Mouse (Mus musculus) heart, postnatal 36 days (tissue): ENCODE results near the gene Smc4. TPM values are rescaled to one million over a fixed set of nuclear protein-coding genes. Genes with fewer than 3 reads are reported as not detected.
A peak's percentile ranks its signal among the peaks of the same experiment; 100 is the strongest.
"Not testable (repeated sequence)": the region's sequence is repeated elsewhere in the genome, so short reads cannot be mapped to it uniquely, and the experiment has no call there.

ENCODE experiments used
- DNase-seq, 2 experiments: peaks; one replicate each; pipeline ENCODE4 v3.0.0; 2021 to 2022
- intact Hi-C: fragments of 180-260 bp; cut with DNase I; formaldehyde crosslinking; loops from one replicate; pipeline ENCODE4 v1.15.1; 2025
- total RNA-seq, 2 experiments: library from RNA; stranded (reverse); gene quantifications; 2 replicates each; pipeline ENCODE4 v1.2.3; 2021

Gene Smc4
- total RNA-seq, 2 experiments from 2014 or later, result 14.4 to 18.8 TPM

DNA sequence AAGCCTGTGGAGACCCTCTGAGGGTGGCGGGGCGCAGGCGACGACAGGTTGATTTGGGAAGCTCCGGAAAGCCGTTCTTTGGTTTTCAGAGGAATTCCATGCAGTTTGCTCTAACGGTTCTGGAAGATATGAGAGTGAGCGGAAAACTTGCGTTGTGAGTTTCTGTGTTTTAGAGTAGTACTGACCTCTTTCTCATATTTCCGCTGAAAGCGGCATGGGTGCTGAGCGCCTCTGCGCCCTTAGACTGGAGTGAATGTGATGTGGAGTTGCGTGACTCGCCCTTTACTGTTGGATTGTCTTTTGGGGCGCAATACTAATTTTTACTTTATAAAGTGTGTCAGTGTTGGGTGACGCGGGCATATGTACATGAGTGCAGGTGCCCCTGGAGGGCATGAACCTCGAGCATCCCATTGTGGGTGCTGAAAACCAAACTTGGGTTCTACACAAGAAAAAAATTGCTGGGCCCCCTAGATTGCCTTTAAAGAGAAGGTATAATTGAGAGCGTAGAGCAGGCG, 1.8 kb downstream of the Smc4 start:
- DNase-seq, result no peak
- intact Hi-C loops, result loop anchor here (2.0 to 10.0 kb wide), 3 partner anchors 34 to 512 kb away; partner anchors contain the start of gene Ppm1l

GRCm38 (mm10) chr3:69008873-69009272, 4.3 kb downstream of the Smc4 start:
- intact Hi-C loops, result loop anchor here (5.0 to 10.0 kb wide), 2 partner anchors 308 to 514 kb away; partner anchors contain the start of gene Ppm1l
- DNase-seq, result no peak

GRCm38 (mm10) chr3:69017181-69017580, 12.6 kb downstream of the Smc4 start:
- DNase-seq, result no peak
- intact Hi-C loops, result no loop called here

GRCm38 (mm10) chr3:69018635-69019034, 14.1 kb downstream of the Smc4 start:
- DNase-seq, intact Hi-C loops: not testable (repeated sequence)

- intact Hi-C loops, result no loop called here
- no peak for DNase-seq
These were observed 15.7 kb downstream of the Smc4 start for GRCm38 (mm10) chr3:69020285-69020684.

GRCm38 (mm10) chr3:69020764-69021163, 16.2 kb downstream of the Smc4 start:
- intact Hi-C loops, result no loop called here
- no peak for DNase-seq

DNA sequence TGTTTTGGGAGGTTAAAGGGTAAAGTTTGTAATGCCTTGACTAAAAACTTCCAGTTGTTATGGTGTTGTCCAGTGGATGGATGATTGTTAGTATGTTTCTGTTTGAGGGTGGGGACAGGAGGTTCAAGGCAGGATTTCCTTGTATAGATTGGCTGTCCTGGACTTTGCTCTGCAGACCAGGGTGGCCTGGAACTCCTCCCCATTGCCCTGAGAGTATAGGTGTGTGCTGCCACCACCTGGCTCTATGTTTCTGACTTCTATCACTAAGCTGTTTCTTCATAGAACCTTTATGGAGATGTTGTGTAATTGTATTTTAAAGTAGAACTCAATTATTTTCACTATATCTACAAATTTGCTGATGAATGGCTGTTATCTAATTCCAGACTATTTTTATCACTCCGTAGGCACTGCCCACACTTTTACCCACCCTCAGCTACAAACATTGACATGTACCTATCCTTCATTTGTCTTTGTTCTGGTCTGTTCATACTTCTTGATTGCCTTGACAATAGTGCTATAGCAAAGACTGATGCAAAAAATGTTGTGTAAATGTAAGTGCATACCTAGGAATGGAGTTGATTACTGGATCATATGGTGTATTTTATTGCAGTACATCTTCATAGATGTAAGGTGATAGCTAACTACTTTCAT, 21.7 kb downstream of the Smc4 start:
- intact Hi-C loops, result no loop called here
- no peak for DNase-seq

DNA sequence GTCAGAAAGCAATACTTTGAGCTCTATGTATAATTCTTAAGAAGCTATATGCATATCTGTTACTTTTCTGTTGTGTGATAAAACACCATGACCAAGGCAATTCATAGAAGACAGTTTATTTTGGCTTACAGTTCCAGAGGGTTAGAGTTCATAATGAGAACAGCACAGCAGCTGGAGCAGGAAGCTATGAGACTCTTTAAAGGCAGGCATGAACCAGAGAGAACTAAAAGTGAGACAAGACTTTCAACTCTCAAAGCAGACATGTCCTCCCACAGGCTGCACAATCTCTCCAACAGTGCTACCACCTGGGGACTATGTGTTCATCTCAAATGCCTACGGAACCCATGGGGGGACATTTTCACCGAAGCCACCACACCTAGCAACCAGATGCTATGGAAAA, 35.6 kb downstream of the Smc4 start:
- no peak for DNase-seq
- intact Hi-C loops, result loop anchor here (2.0 kb wide), 1 partner anchor 33 kb away; no protein-coding TSS in a partner anchor

GRCm38 (mm10) chr3:69041298-69041697, 36.8 kb downstream of the Smc4 start:
- DNase-seq, result no peak
- intact Hi-C loops, result loop anchor here (2.0 kb wide), 1 partner anchor 34 kb away; no protein-coding TSS in a partner anchor

- intact Hi-C loops, result loop anchor here (2.0 kb wide), 1 partner anchor 19 kb away; no protein-coding TSS in a partner anchor
- no peak for DNase-seq
These were observed 39.6 kb downstream of the Smc4 start for GRCm38 (mm10) chr3:69044167-69044591.

DNA sequence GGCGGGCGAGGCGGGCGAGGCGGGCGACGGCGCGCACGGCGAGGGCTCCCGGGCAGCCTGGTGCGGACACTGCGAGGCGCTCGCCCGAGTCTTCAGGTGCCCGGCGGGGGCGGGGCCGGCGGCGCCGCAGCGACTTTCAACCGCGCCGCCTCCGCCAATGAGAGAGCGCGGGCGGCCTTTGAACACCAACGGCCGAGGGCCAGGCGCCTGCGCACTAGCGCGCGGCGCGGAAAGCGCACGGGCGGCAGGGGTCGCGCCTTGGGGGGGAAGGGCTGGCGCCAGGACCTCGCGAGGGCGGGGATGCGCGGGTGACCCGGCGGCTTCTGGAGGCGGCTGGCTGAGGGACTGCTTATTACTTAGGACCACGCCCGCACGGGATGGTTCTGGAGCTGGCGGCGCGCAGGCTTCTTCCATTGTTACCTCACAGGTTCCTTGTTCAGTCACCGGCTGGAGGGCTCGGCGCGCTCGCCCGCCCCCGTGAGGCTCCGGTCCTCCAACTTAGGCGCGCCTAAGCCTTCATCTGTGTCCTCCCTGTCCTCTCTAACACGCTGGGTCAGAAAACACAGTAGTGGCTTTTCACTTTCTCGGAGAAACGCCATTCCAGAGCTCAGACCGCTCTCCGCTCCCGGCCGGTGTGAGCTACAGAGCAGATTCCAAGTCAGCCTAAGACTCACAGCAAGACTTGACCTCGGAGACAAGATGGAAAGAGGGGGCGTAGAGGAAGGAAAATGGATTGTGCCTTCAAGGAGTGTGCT, 40.3 kb downstream of the Smc4 start, which contains the start of gene Trim59:
Trim59 (minus strand) TSS at position 111 of the 755 bp plus-strand sequence.
- intact Hi-C loops, result loop anchor here (1.0 to 2.0 kb wide), 2 partner anchors 18 to 82 kb away; partner anchors contain the start of gene Kpna4
- DNase-seq, result peak; percentile 87 to 91

- DNase-seq, result no peak
- intact Hi-C loops, result loop anchor here (1.0 to 2.0 kb wide), 2 partner anchors 17 to 82 kb away; partner anchors contain the start of gene Kpna4
These were observed 40.8 kb downstream of the Smc4 start for GRCm38 (mm10) chr3:69045400-69045703.

DNA sequence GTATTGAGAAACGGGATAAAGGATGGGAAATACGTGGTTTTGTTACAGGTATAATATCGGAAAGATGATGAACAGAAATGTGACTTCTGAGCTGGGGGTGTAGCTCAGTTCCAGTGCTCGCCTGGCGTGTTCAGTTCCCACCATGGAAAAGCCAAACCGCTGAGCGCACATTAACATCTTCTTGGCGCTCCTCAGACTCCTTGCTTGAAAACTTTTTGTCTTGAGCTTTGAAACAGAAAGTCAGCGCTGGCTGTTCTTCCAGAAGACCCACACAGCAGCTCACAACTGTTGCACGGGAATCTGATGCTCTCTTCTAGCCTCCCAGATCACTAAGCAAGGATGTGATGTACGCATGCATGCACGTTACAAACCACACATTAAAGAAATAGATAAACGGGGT, 41.2 kb downstream of the Smc4 start:
- DNase-seq, result peak in 1 of 2 experiments; percentile 15
- intact Hi-C loops, result loop anchor here (1.0 to 2.0 kb wide), 2 partner anchors 17 to 82 kb away; partner anchors contain the start of gene Kpna4

DNA sequence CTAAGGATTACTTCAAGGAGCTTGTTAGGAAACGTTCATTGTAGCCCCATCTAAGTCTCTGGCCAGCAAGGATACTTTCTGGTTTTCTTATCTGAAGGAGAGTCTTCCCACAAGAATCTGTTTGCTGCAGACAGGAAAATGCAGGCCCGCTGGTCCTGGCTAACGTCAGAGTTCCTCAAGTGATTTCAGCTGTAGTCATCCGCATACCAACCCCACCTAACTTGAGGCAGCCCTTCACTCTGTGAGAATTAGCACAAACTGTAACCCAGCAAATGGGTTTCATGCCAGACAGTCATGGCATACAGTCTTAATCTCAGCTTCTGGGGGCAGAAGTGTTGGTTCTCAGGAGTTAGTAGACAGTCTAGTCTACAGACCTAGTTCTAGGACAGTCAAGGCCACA, 42.0 kb downstream of the Smc4 start:
- no peak for DNase-seq
- intact Hi-C loops, result no loop called here

- no peak for DNase-seq
- intact Hi-C loops, result no loop called here
These were observed 43.1 kb downstream of the Smc4 start for GRCm38 (mm10) chr3:69047684-69048083.

GRCm38 (mm10) chr3:69049011-69049410, 44.5 kb downstream of the Smc4 start:
- no peak for DNase-seq
- intact Hi-C loops, result no loop called here

DNA sequence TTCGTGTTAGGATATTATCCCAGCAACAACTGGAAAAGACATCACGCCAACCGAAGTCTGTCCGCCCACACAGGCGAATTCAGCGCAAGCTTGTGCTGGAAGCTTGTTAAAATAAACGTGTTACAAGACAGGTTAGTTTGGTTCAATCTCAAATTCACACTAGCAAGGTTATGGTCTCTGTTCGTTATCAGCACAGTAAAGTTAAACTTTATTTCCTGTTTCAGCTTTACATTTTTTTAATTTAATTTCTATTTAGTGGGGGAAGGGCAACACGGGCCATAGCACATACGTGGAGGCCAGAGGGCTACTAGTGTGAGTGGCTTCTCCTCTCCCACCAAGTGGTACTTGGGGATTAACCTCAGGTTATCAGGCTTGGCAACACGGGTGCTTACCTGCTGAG, 47.4 kb downstream of the Smc4 start:
- intact Hi-C loops, result no loop called here
- DNase-seq, result no peak

GRCm38 (mm10) chr3:69054760-69055432, 50.4 kb downstream of the Smc4 start:
- intact Hi-C loops, result no loop called here
- DNase-seq, result no peak

GRCm38 (mm10) chr3:69055871-69056270, 51.3 kb downstream of the Smc4 start:
- intact Hi-C loops, result no loop called here

GRCm38 (mm10) chr3:69060672-69061071, 56.1 kb downstream of the Smc4 start:
- intact Hi-C loops, result no loop called here
- DNase-seq, result no peak

More at GRCm38 (mm10) chr3:69055871-69056270, 51.3 kb downstream of the Smc4 start:
- no peak for DNase-seq

GRCm38 (mm10) chr3:69062764-69063163, 58.2 kb downstream of the Smc4 start:
- DNase-seq, result no peak
- intact Hi-C loops, result loop anchor here (2.0 kb wide), 1 partner anchor 18 kb away; the partner anchor contains the start of gene Trim59
